Mouse (Mus musculus) embryonic facial prominence, embryonic 11.5 days (tissue): ENCODE data around the gene Pacsin3. TPM values are rescaled to one million over a fixed set of nuclear protein-coding genes. Genes with fewer than 3 reads are reported as not detected.
A peak's percentile ranks its signal among the peaks of the same experiment; 100 is the strongest.

Experiments used
- ATAC-seq: fragments of 200-750 bp; cut with Nextera tagmentation; replicated peaks from 2 replicates; pipeline ENCODE4 v1.8.0; 2017; ENCODE audit warnings: low read depth; ENCODE audit not compliant: insufficient number of reproducible peaks, low FRiP score, low TSS enrichment
- DNase-seq: peaks from one replicate; pipeline ENCODE4 v3.0.0-alpha.2; 2015; ENCODE audit warnings: low spot score
- H3K27ac ChIP-seq: fragments of 300-500 bp; sonication (generic); replicated peaks from 2 replicates; pipeline ENCODE4 v1.5.1; 2014; ENCODE audit warnings: mild to moderate bottlenecking, low read depth, low read length, control low read depth
- H3K27me3 ChIP-seq: fragments of 300-500 bp; sonication (generic); 2 replicates; pipeline ENCODE4 v1.6.1; 2014; ENCODE audit warnings: mild to moderate bottlenecking, low read length, moderate library complexity, mixed read lengths; ENCODE audit not compliant: control insufficient read depth, insufficient read depth
- H3K36me3 ChIP-seq: fragments of 300-500 bp; sonication (generic); replicated peaks from 2 replicates; pipeline ENCODE4 v1.6.1; 2014; ENCODE audit warnings: low read depth, mild to moderate bottlenecking, low read length, moderate library complexity, mixed read lengths; ENCODE audit not compliant: control insufficient read depth, insufficient read depth
- H3K4me1 ChIP-seq: fragments of 300-500 bp; sonication (generic); 2 replicates; pipeline ENCODE4 v1.6.1; 2014; ENCODE audit warnings: low read length, mixed read lengths; ENCODE audit not compliant: control insufficient read depth, insufficient read depth
- H3K4me2 ChIP-seq: fragments of 300-500 bp; sonication (generic); 2 replicates; pipeline ENCODE4 v1.6.1; 2014; ENCODE audit warnings: low read depth, mild to moderate bottlenecking, control low read depth, low read length, moderate library complexity
- H3K4me3 ChIP-seq: fragments of 300-500 bp; sonication (generic); 2 replicates; pipeline ENCODE4 v1.5.1; 2014; ENCODE audit warnings: low read depth, low read length, control low read depth
- H3K9ac ChIP-seq: fragments of 300-500 bp; sonication (generic); replicated peaks from 2 replicates; pipeline ENCODE4 v1.6.1; 2014; ENCODE audit warnings: mild to moderate bottlenecking, control low read depth, low read length
- H3K9me3 ChIP-seq: fragments of 300-500 bp; sonication (generic); replicated peaks from 2 replicates; pipeline ENCODE4 v1.6.1; 2016; ENCODE audit warnings: mild to moderate bottlenecking, low read length, inconsistent platforms, mixed read lengths; ENCODE audit not compliant: control insufficient read depth
- WGBS: fragments of 180-500 bp; shearing (Covaris S2); extraction: QIAGEN DNeasy Blood & Tissue Kit; methylation state at CpG from one replicate; pipeline ENCODE4 v1.1.7; 2014; 5-methylcytosine and 5-hydroxymethylcytosine counted together
- polyA plus RNA-seq: library from polyadenylated mRNA; unstranded; fragments of >200 nt; fragmentation: Nextera tagmentation; extraction: Ambion mirVana; gene quantifications from 2 replicates; pipeline ENCODE4 v1.2.1, GENCODE M21; 2014

Pacsin3 gene
- polyA plus RNA-seq, 1 experiment from 2014 or later, result 20.1 TPM

DNA sequence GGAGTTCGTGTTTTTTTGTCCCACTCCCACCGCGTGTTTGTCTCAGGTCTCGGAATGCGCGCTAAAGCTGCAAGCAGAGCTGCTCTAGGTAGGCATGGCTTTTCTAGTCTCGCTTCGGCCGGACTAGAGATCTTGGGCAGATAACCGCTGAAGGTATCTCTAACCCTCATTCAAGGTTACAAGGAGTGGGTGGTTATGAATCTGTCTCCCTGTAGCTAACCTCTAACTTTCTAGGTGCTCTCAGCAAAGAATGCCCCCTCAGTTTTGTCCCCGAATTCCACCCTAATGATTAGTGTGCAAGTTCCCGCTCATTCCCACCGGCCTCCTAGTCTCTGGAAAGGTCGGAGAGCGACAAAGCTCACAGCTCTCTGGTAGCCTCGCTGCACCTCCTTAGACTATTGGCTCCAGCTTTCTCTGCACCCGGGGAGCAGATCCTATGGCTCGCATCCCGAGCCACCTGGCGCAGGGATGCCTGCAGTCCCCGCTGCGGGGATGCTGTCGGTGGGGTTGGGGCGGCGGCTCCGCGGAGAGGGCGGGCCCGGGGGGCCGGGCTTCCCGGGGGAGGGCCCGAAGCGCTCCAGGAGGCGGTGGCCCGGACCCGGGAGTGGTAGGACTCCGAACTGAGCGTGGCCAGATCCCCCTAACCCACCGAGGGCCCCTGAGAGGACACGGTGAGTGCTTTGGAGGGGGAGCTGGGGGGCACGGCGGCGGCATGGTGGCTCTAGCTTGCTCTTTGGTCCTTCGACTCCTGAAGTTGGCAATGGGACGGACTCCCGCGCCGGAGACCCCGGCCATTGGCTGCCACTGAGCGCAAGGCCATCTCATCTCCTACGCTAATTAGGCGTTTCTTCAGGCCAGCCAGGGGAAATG is 737 bp downstream of the Pacsin3 start:
- peak; percentile 31 for ATAC-seq
- peak overlapping the region; percentile 65 for H3K4me3 ChIP-seq
- H3K36me3 ChIP-seq, result no peaks in the 10 kb centered on the region
- H3K27ac ChIP-seq, result peak overlapping the region; percentile 21; the same call in 1 of the 2 replicates
- peaks cover 6% of the 10 kb centered on the region for H3K4me1 ChIP-seq
- H3K9ac ChIP-seq, result peak overlapping the region; percentile 71
- WGBS, result under 1% methylated on average over 52 of the region's 52 CpGs
- no peaks in the 10 kb centered on the region; the same call in 1 of the 2 replicates for H3K27me3 ChIP-seq
- H3K9me3 ChIP-seq, result no peaks in the 10 kb centered on the region
- peak; percentile 64 for DNase-seq
- H3K4me2 ChIP-seq, result peak overlapping the region; percentile 90

DNA sequence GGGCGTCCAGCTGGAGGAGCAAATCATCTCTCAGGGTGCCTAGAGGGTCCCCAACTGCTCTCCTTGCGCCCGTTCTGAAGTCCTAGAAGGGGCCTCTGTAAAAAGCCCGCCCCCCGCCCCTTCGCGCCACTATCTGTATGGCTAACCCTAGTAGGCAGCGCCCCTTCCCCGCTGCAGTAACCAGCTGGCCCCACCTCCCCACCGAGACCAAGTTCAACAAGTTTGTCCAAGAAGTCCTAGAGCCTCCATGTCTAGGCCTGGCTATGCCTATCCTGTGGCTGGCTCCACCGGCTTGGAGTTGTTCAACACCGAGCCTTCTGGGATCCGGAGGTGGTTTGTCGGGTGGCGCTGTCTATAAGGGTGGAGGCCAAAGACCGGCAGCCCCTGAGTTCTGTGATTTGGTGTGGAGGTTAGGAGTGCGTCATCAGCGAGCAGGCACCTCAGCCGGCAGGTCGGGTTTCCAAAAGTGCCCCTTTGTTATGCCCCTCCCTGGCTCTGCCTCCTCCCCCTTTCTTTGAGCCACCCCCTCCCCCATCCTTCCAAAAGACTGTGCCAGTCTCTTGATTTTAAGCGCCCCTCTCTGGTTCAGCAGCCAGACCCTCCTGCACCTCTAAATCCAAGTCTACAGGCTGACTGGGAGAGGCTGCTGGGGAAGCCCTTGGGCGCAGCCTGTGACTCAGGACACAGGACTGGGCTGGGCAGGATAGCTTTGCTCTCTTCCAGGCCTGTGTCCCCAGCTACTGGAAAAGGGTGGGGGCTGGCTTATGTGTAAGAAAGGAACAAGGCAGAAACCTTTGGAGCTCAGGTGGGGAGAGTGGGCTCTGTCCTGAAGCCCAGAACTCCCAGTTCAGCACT is 1.6 kb downstream of the Pacsin3 start:
- H3K27ac ChIP-seq, result peak overlapping the region; percentile 21; the same call in 1 of the 2 replicates
- no peaks in the 10 kb centered on the region for H3K9me3 ChIP-seq
- peak overlapping the region; percentile 65 for H3K4me3 ChIP-seq
- no peaks in the 10 kb centered on the region; the same call in 1 of the 2 replicates for H3K27me3 ChIP-seq
- ATAC-seq, result peak; percentile 79
- H3K4me2 ChIP-seq, result peak overlapping the region; percentile 90
- H3K4me1 ChIP-seq, result peaks cover 6% of the 10 kb centered on the region
- peak overlapping the region; percentile 71 for H3K9ac ChIP-seq
- WGBS, result 1% methylated on average over 22 of the region's 22 CpGs
- DNase-seq, result peak; percentile 76
- H3K36me3 ChIP-seq, result no peaks in the 10 kb centered on the region

DNA sequence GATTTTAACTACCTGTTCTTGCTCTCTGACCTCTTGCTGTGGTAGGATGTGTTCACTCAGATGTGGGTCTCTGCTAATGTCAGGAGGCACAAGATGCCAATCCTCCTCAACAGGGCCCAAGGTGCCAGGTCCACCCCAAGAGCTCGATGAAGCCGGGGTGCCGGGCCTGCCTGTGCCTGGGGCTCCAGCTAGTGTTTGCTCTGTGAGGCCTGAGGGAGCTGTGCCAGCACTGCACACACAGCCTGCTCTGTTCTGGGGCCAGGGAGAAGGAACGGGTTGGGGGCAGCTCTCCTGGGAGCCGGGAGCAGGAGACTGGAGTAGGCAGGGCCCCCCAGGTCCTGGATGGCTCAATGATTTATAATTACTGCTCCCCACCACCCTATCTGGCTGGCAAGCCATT is 2.3 kb downstream of the Pacsin3 start:
- H3K4me1 ChIP-seq, result peaks cover 6% of the 10 kb centered on the region
- no peak for DNase-seq
- 69% methylated on average over 5 of the region's 5 CpGs for WGBS
- H3K27me3 ChIP-seq, result no peaks in the 10 kb centered on the region; the same call in 1 of the 2 replicates
- H3K4me3 ChIP-seq, result peak overlapping the region; percentile 65; the same call in 1 of the 2 replicates
- H3K9me3 ChIP-seq, result no peaks in the 10 kb centered on the region
- no peak overlapping the region for H3K27ac ChIP-seq
- H3K9ac ChIP-seq, result peak overlapping the region; percentile 71
- no peaks in the 10 kb centered on the region for H3K36me3 ChIP-seq
- H3K4me2 ChIP-seq, result peak overlapping the region; percentile 90
- 0 out of 2 replicates have a peak, but pooled peaks have one; percentile 3 for ATAC-seq

DNA sequence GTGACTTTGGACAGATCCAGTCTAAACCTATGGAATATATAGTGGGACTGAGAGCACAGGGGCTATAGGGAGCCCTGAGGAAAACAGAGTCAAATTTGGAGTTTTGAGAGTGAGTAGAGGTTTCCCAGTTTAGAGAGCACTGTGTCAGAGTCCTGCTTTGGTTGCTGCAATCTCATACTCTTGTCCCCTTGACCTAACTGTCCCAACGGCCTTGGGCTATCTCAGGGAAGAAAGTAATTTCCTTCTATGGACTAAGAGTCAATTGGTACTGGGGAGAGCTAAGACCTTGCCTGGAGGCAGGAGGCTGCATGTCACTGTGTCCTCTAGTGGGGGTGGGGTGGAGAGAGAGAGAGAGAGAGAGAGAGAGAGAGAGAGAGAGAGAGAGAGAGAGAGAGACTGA is 3.1 kb downstream of the Pacsin3 start:
- peaks cover 6% of the 10 kb centered on the region for H3K4me1 ChIP-seq
- H3K27ac ChIP-seq, result no peak overlapping the region
- ATAC-seq (no peak), DNase-seq (no peak)
- no peak overlapping the region for H3K9ac ChIP-seq
- no peaks in the 10 kb centered on the region for H3K9me3 ChIP-seq
- H3K4me2 ChIP-seq, result no peak overlapping the region
- WGBS, result 36% methylated on average over 1 of the region's 1 CpGs
- H3K4me3 ChIP-seq, result no peak overlapping the region
- H3K27me3 ChIP-seq, result no peaks in the 10 kb centered on the region; the same call in 1 of the 2 replicates
- H3K36me3 ChIP-seq, result no peaks in the 10 kb centered on the region

DNA sequence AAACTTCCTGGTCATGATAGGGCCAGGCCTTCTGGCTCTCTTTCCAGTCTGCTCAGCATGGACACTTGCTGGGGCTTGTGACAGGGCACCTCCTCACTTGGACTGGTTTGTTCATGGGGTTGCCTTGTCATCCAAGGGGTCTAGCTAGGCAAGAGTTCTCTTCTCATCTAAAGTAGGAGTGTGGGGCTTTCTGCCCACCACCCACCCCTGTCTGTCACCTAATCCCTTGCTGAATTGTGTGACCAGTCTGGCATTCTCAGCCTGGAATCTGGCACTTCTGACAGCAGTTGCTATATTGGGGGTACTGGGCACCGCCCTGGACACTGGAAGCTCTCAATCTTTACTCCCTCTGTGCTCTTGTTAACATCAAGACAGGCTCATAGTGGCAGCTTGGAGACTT is 3.7 kb downstream of the Pacsin3 start:
- DNase-seq (no peak), ATAC-seq (no peak)
- Histone ChIP-seq H3K9me3 (no peaks in the 10 kb centered on the region), H3K27me3 (no peaks in the 10 kb centered on the region; the same call in 1 of the 2 replicates), H3K36me3 (no peaks in the 10 kb centered on the region), H3K4me3 (no peak overlapping the region), H3K4me2 (no peak overlapping the region), H3K27ac (no peak overlapping the region), H3K4me1 (peaks cover 6% of the 10 kb centered on the region), H3K9ac (no peak overlapping the region)
- 100% methylated on average over 1 of the region's 1 CpGs for WGBS

DNA sequence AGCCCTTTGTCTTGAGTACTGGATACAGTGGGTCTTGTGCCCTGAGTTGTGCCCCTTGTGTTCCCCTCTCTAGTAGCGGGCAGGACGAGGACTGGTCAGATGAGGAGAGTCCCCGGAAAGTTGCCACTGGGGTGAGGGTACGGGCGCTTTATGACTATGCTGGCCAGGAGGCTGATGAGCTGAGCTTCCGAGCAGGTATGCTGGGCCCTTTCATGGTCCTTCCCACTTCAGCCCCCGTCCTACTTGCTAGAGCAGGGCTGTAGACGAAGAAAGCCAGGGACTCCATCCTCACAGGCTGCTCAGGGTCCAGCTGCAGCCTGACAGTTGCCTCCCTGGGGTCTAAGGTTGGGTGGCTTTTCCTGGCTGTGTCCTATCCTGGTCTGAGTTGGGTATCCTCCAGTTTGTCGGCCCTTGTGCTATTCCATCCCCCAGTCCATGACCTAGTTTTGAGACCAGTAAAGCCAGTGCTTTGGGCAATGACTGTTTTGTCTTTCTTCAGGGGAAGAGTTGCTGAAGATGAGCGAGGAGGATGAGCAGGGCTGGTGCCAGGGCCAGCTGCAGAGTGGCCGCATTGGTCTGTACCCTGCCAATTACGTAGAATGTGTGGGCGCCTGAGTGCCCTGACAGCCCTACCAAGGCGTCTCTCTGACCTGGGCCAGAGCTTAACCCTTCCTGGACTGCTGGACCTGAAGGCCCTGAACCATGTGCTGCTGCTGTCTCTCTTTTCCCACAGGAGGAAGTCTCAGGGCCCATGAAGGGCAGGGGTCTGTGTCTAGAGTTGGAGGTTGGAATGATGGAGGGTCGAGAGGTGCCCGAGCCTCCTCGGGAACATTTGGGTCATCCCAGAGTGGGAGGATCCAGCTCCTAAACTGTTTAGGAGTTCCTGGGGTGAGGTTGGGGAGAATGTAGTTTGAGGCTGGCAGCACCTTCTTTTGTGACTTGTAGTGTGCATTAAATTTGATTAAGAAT is 8.2 kb downstream of the Pacsin3 start:
- Histone ChIP-seq H3K4me3 (peak overlapping the region; percentile 76), H3K36me3 (peaks cover 5% of the 10 kb centered on the region; the same call in 1 of the 2 replicates), H3K4me1 (no peaks in the 10 kb centered on the region), H3K9ac (peak overlapping the region; percentile 64), H3K4me2 (peak overlapping the region; percentile 60; the same call in 1 of the 2 replicates), H3K9me3 (no peaks in the 10 kb centered on the region), H3K27me3 (no peaks in the 10 kb centered on the region), H3K27ac (0 out of 2 replicates have a peak overlapping the region, but pooled peaks have one; percentile 47)
- DNase-seq (no peak), ATAC-seq (0 out of 2 replicates have a peak, but pooled peaks have one; percentile 5)
- WGBS, result 87% methylated on average over 17 of the region's 17 CpGs
